Mouse (Mus musculus): ENCODE data around the gene Stk10. TPM values are rescaled to one million over a fixed set of nuclear protein-coding genes. Genes with fewer than 3 reads are reported as not detected.

Stk10 gene
- polyA plus RNA-seq, 1 experiment, result 7.2 TPM

DNA sequence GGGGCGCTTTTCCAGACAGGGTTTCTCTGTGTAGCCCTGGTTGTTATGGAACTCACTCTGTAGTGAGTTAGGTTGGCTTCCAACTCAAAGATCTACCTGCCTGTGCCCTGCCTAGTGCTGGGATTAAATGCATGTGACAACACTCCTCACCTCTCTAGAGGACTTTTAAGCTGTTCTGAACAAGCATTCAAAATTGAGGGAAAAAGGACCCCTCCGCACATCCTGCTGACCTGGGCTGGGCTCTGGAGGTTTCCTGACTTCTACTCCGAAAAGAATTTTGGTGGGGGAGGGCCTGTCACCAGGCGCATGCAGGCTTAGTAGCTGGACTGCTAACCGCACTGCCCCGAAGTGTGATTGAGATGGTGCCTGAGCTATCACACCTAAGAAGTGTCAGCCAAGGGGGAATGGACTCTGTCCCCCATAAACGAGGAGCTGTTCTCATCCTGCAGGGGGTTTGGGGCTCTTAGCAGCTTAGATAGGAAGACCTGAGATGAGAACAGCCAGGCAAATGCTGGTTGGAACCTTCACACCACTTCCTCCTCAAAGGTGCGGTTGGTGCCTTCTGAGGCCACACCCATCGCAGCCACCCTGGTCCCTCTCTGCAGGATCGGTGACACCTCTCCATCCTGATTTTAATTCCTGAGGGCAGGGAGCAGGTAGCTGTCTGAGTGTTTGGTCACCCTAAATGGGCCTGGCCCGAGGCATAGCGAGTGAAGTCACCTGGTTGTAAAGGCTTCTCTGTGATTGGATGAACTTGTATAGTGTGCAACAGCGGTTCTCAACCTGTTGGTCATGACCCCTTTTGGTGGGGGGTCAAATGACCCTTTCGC lies 20.4 kb downstream of the Stk10 start:
- no peak overlapping the region for H3K4me3 ChIP-seq (ENCODE audit: low read depth, low read length)
- no peak overlapping the region for H3K9ac ChIP-seq (ENCODE audit: low read depth, poor library complexity, severe bottlenecking)
- H3K27me3 ChIP-seq (ENCODE audit: control insufficient read depth, insufficient read depth, low read length, poor library complexity, severe bottlenecking), result no peaks in the 10 kb centered on the region
- no peaks in the 10 kb centered on the region for H3K4me1 ChIP-seq (ENCODE audit: control insufficient read depth, insufficient read depth, low read length)
- no peaks in the 10 kb centered on the region for H3K36me3 ChIP-seq (ENCODE audit: control insufficient read depth, insufficient read depth, low read length, poor library complexity, severe bottlenecking)
- TF ChIP-seq EP300 (IDR thresholded peaks at IDR 0.05; ENCODE audit: insufficient read depth, low read depth, low read length), result no peak
- TF ChIP-seq POLR2A (IDR thresholded peaks at IDR 0.05; ENCODE audit: insufficient read depth, low read length), result no peak
- no peak for TF ChIP-seq CTCF (IDR thresholded peaks at IDR 0.05; ENCODE audit: low read depth, low read length)
- no peaks in the 10 kb centered on the region for H3K9me3 ChIP-seq (replicated peaks; ENCODE audit: control insufficient read depth, insufficient read depth, low read length, poor library complexity, severe bottlenecking)
- no peak overlapping the region for H3K27ac ChIP-seq (ENCODE audit: insufficient read depth, low read length)

DNA sequence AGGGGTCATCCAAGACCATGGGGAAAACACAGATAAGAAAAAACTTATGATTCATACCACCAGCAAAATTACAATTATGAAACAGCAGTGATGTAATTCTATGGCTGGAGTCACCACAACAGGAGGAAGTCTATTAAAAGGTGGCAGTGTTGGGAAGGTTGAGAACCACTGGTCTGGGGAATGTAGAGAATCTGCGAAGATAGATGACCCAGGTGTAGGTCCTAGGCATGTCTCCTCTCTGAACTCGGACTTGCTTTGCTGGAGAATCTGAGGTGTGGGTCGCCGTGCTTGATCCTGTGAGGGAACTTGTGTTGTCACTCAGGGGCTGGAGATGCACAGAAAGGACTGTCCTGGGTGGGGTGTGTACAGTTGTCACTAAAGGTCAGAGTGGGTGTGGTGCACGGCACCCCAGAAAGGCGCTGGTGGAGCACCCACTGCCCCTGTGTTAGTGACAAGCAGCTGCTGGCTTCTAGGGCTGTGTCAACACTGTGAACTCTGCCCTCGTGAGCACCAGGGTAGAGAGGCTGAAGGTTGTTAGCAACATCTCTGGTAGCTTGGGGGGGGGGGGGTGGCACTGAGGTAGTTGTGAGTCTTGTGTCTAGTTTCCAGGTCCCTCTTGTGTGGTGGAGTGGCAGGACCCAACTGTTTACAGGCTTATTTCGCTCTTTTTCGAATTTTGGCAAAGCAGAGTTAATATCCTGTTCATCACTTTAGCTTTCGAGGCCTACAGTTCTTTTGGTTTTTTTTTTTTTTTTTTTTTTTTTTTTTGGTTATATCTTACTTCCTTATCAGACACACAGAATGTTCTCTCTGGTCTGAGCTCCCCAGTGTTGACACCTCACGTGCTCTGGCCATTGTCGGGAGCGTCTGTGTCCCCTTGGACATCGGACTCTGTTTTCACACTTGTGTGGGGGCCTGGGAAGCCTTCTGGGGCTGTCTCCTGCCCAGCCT lies 21.3 kb downstream of the Stk10 start:
- no peaks in the 10 kb centered on the region for H3K4me1 ChIP-seq (ENCODE audit: control insufficient read depth, insufficient read depth, low read length)

DNA sequence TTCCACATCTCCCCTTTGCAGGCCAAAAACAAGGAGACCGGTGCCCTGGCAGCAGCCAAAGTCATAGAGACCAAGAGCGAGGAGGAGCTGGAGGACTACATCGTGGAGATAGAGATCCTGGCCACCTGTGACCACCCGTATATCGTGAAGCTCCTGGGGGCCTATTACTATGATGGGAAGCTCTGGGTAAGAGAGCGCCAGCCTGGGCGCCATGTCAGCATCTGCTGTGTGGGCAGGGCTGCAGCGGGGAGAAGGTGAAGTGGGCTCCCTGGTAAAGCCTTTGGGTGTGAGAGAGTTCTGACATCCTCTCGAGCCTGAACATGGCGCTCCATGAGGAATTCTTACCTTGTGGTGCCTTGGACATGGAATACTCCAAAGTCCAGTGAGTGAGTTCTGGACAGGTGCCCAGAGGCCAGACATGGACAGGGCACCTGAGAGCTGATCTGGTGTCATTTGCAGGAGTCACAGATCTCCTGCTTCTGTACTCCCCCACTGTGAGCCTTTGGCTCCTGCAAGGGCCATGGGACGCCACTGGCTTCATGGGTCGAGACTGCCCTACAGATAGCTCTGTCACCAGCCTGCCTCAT lies 22.1 kb downstream of the Stk10 start:
- TF ChIP-seq POLR2A (IDR thresholded peaks at IDR 0.05; ENCODE audit: insufficient read depth, low read length), result no peak
- no peak for TF ChIP-seq EP300 (IDR thresholded peaks at IDR 0.05; ENCODE audit: insufficient read depth, low read depth, low read length)
- no peak for TF ChIP-seq CTCF (IDR thresholded peaks at IDR 0.05; ENCODE audit: low read depth, low read length)
- no peaks in the 10 kb centered on the region for H3K9me3 ChIP-seq (replicated peaks; ENCODE audit: control insufficient read depth, insufficient read depth, low read length, poor library complexity, severe bottlenecking)
- no peaks in the 10 kb centered on the region for H3K27me3 ChIP-seq (ENCODE audit: control insufficient read depth, insufficient read depth, low read length, poor library complexity, severe bottlenecking)
- H3K9ac ChIP-seq (ENCODE audit: low read depth, poor library complexity, severe bottlenecking), result no peak overlapping the region
- no peak overlapping the region for H3K4me3 ChIP-seq (ENCODE audit: low read depth, low read length)
- no peaks in the 10 kb centered on the region for H3K4me1 ChIP-seq (ENCODE audit: control insufficient read depth, insufficient read depth, low read length)
- no peak overlapping the region for H3K27ac ChIP-seq (ENCODE audit: insufficient read depth, low read length)
- no peaks in the 10 kb centered on the region for H3K36me3 ChIP-seq (ENCODE audit: control insufficient read depth, insufficient read depth, low read length, poor library complexity, severe bottlenecking)

More for the DNA sequence above, 21.3 kb downstream of the Stk10 start:
- Histone ChIP-seq H3K9me3 (replicated peaks; ENCODE audit: control insufficient read depth, insufficient read depth, low read length, poor library complexity, severe bottlenecking) (no peaks in the 10 kb centered on the region), H3K27me3 (ENCODE audit: control insufficient read depth, insufficient read depth, low read length, poor library complexity, severe bottlenecking) (no peaks in the 10 kb centered on the region), H3K27ac (ENCODE audit: insufficient read depth, low read length) (no peak overlapping the region), H3K36me3 (ENCODE audit: control insufficient read depth, insufficient read depth, low read length, poor library complexity, severe bottlenecking) (no peaks in the 10 kb centered on the region), H3K9ac (ENCODE audit: low read depth, poor library complexity, severe bottlenecking) (no peak overlapping the region), H3K4me3 (ENCODE audit: low read depth, low read length) (no peak overlapping the region)
- no peak for TF ChIP-seq POLR2A (IDR thresholded peaks at IDR 0.05; ENCODE audit: insufficient read depth, low read length)
- TF ChIP-seq CTCF (IDR thresholded peaks at IDR 0.05; ENCODE audit: low read depth, low read length), result no peak
- TF ChIP-seq EP300 (IDR thresholded peaks at IDR 0.05; ENCODE audit: insufficient read depth, low read depth, low read length), result no peak

DNA sequence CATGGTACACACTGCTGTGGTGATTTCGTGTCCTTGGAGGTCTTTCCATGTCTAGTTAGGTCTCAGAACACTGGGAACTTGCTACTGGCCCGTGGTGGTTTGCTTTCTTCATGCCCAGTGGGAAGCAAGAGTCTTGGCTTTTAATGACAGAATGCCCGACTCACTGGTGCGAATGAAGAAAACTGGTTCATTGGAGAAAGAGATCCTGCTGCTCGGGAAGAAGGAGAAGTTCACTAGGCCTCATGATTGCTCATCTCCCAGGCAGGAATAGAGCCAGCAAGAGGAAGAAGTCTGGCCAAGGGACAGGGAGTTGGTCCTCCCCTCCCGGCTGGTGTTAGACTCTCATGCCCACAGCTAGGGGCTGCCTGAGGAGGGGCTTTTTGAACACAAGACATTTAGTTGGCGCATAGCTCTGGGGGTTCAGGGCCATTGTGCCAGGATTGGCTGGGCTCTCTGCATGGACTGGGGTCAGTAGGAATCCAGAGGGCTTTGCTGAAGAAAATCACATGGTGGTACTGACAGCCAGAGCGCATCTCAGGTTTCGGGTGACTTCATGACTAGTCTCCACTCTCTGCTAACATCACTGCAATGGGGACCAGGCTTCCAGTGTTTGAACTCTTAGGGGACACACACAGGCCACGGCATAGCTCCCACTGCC lies 23.4 kb downstream of the Stk10 start:
- H3K27me3 ChIP-seq (ENCODE audit: control insufficient read depth, insufficient read depth, low read length, poor library complexity, severe bottlenecking), result no peaks in the 10 kb centered on the region
- TF ChIP-seq CTCF (IDR thresholded peaks at IDR 0.05; ENCODE audit: low read depth, low read length) (no peak), POLR2A (IDR thresholded peaks at IDR 0.05; ENCODE audit: insufficient read depth, low read length) (no peak), EP300 (IDR thresholded peaks at IDR 0.05; ENCODE audit: insufficient read depth, low read depth, low read length) (no peak)
- H3K36me3 ChIP-seq (ENCODE audit: control insufficient read depth, insufficient read depth, low read length, poor library complexity, severe bottlenecking), result no peaks in the 10 kb centered on the region
- H3K4me1 ChIP-seq (ENCODE audit: control insufficient read depth, insufficient read depth, low read length), result no peaks in the 10 kb centered on the region
- no peak overlapping the region for H3K4me3 ChIP-seq (ENCODE audit: low read depth, low read length)
- no peak overlapping the region for H3K27ac ChIP-seq (ENCODE audit: insufficient read depth, low read length)
- no peaks in the 10 kb centered on the region for H3K9me3 ChIP-seq (replicated peaks; ENCODE audit: control insufficient read depth, insufficient read depth, low read length, poor library complexity, severe bottlenecking)
- no peak overlapping the region for H3K9ac ChIP-seq (ENCODE audit: low read depth, poor library complexity, severe bottlenecking)

DNA sequence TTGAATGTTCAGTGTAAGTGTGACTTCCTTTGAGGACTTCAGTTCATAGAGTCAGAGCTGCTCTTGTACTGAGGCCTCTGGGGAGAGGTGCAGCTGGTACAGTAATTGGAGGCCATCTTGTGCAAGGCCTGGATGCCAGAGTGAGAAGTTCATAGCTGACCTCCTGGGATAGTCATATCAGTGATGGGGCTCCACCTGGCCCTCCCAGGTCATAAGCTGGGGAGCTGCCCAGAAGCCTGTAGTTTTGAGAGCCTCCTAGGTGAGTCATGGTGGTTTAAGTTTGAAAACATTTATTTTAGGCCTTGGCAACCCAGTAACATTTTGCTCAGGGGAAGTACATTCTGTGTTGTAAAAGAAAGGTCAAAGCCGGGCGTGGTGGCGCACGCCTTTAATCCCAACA lies 24.9 kb downstream of the Stk10 start:
- Histone ChIP-seq H3K4me3 (ENCODE audit: low read depth, low read length) (no peak overlapping the region), H3K9me3 (replicated peaks; ENCODE audit: control insufficient read depth, insufficient read depth, low read length, poor library complexity, severe bottlenecking) (no peaks in the 10 kb centered on the region), H3K4me1 (ENCODE audit: control insufficient read depth, insufficient read depth, low read length) (no peaks in the 10 kb centered on the region), H3K36me3 (ENCODE audit: control insufficient read depth, insufficient read depth, low read length, poor library complexity, severe bottlenecking) (no peaks in the 10 kb centered on the region), H3K9ac (ENCODE audit: low read depth, poor library complexity, severe bottlenecking) (no peak overlapping the region), H3K27me3 (ENCODE audit: control insufficient read depth, insufficient read depth, low read length, poor library complexity, severe bottlenecking) (no peaks in the 10 kb centered on the region), H3K27ac (ENCODE audit: insufficient read depth, low read length) (no peak overlapping the region)
- TF ChIP-seq EP300 (IDR thresholded peaks at IDR 0.05; ENCODE audit: insufficient read depth, low read depth, low read length) (no peak), POLR2A (IDR thresholded peaks at IDR 0.05; ENCODE audit: insufficient read depth, low read length) (no peak), CTCF (IDR thresholded peaks at IDR 0.05; ENCODE audit: low read depth, low read length) (no peak)
